Mouse (Mus musculus) liver, postnatal 0 days (tissue): ENCODE measurements at regions not wholly inside any gene's neighbourhood (a gene's known extent, or its start where the extent isn't known, plus 50 kb on each side); places are given as distances from the start of the nearest gene placed in this dataset.

Experiments used
- ATAC-seq: fragments of 200-750 bp; cut with Nextera tagmentation; 2 replicates; pipeline ENCODE4 v1.8.0; 2017; ENCODE audit warnings: mild to moderate bottlenecking, moderate library complexity
- DNase-seq: peaks from one replicate; pipeline ENCODE4 v3.0.0-alpha.2; 2016
- H3K27ac ChIP-seq: fragments of 300-500 bp; sonication (generic); 2 replicates; pipeline ENCODE4 v1.5.1; 2014; ENCODE audit warnings: antibody characterized with exemption, moderate library complexity, mild to moderate bottlenecking, low read depth
- H3K27me3 ChIP-seq: fragments of 300-500 bp; sonication (generic); 2 replicates; pipeline ENCODE4 v1.6.1; 2014; ENCODE audit warnings: low read length, control low read depth, mixed read lengths; ENCODE audit not compliant: insufficient read depth
- H3K36me3 ChIP-seq: fragments of 300-500 bp; sonication (generic); replicated peaks from 2 replicates; pipeline ENCODE4 v1.6.1; 2014; ENCODE audit warnings: mild to moderate bottlenecking, control low read depth, low read length, moderate library complexity, mixed read lengths; ENCODE audit not compliant: insufficient read depth
- H3K4me1 ChIP-seq: fragments of 300-500 bp; sonication (generic); 2 replicates; pipeline ENCODE4 v1.6.1; 2014; ENCODE audit warnings: antibody characterized with exemption, mild to moderate bottlenecking, control low read depth; ENCODE audit not compliant: insufficient read depth
- H3K4me2 ChIP-seq: fragments of 300-500 bp; sonication (generic); 2 replicates; pipeline ENCODE4 v1.6.1; 2014; ENCODE audit warnings: low read depth, mild to moderate bottlenecking, low read length, moderate library complexity, mixed read lengths
- H3K4me3 ChIP-seq: fragments of 300-500 bp; sonication (generic); 2 replicates; pipeline ENCODE4 v1.5.1; 2014; ENCODE audit warnings: low read depth, low read length
- H3K9ac ChIP-seq: fragments of 300-500 bp; sonication (generic); replicated peaks from 2 replicates; pipeline ENCODE4 v1.6.1; 2014; ENCODE audit warnings: mild to moderate bottlenecking, moderate library complexity
- H3K9me3 ChIP-seq: fragments of 300-500 bp; sonication (generic); 2 replicates; pipeline ENCODE4 v1.6.1; 2016; ENCODE audit warnings: mild to moderate bottlenecking, control low read depth, low read length, mixed read lengths
- CTCF ChIP-seq: sonication (generic); IDR thresholded peaks from 2 replicates; pipeline ENCODE4 v1.5.1; 2016; ENCODE audit warnings: antibody characterized with exemption, low read depth
- EP300 ChIP-seq: IDR thresholded peaks from 2 replicates; pipeline ENCODE4 v1.6.1; 2016; ENCODE audit warnings: antibody characterized with exemption, low read depth, mild to moderate bottlenecking
- WGBS: fragments of 180-500 bp; shearing (Covaris S2); extraction: QIAGEN DNeasy Blood & Tissue Kit; methylation state at CpG from one replicate; pipeline ENCODE4 v1.1.7; 2014; ENCODE audit not compliant: insufficient replicate concordance; 5-methylcytosine and 5-hydroxymethylcytosine counted together

DNA sequence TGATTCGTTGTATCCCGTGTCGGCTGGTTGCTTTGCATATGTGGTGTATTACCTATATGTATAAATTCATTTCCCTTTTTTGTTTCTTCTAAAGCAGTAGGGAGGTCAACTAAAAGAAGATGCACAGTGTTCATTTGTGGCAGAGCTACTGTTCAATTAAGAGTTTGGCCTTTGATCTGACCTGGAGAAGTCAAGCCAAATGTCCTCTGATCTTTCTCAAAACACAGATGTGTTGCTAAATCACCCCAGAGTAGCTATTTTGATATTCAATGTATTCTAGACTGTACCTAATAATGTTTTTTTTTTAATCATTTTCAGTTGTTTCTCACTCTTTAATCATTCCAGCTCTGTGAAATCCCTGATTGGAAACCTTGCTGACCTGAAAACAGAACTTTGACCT lies 87.9 kb upstream of the Elovl6 start:
- no peak for ATAC-seq
- Histone ChIP-seq H3K9ac (no peak overlapping the region), H3K27me3 (no peaks in the 10 kb centered on the region), H3K9me3 (no peaks in the 10 kb centered on the region), H3K4me1 (peaks cover 5% of the 10 kb centered on the region; the same call in 1 of the 2 replicates), H3K4me2 (no peak overlapping the region), H3K36me3 (no peaks in the 10 kb centered on the region), H3K4me3 (no peak overlapping the region), H3K27ac (no peak overlapping the region)
- no peak for DNase-seq
- no peak for TF ChIP-seq EP300
- TF ChIP-seq CTCF: no peak
- WGBS: 89% methylated on average over 3 of the region's 3 CpGs

DNA sequence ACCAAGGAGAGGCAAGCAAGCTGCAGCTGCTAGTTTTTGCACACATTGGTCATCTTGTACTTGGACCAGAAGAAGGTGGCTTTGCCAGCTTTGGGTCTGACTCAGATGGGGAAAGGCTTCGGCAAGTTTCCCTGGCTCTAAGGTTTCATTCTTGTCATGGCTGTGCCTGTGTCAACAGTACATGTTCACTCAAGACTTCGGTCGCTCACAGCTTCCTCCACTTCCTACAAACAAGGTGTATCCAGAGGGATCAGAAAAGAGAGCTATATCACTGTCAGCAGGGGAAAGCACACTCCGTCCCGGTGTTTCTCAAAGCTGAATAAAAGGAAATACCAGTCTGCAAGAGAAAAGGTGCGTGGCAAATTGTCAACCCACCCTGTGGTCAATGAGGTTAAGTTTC lies 86.2 kb upstream of the Elovl6 start:
- DNase-seq: no peak
- H3K4me1 ChIP-seq: peaks cover 5% of the 10 kb centered on the region; the same call in 1 of the 2 replicates
- no peaks in the 10 kb centered on the region for H3K27me3 ChIP-seq
- H3K4me2 ChIP-seq: no peak overlapping the region
- H3K36me3 ChIP-seq: no peaks in the 10 kb centered on the region
- no peaks in the 10 kb centered on the region for H3K9me3 ChIP-seq
- no peak overlapping the region for H3K4me3 ChIP-seq
- no peak for TF ChIP-seq CTCF
- no peak for TF ChIP-seq EP300
- WGBS: 90% methylated on average over 6 of the region's 6 CpGs
- ATAC-seq: no peak
- H3K27ac ChIP-seq: no peak overlapping the region
- H3K9ac ChIP-seq: no peak overlapping the region

DNA sequence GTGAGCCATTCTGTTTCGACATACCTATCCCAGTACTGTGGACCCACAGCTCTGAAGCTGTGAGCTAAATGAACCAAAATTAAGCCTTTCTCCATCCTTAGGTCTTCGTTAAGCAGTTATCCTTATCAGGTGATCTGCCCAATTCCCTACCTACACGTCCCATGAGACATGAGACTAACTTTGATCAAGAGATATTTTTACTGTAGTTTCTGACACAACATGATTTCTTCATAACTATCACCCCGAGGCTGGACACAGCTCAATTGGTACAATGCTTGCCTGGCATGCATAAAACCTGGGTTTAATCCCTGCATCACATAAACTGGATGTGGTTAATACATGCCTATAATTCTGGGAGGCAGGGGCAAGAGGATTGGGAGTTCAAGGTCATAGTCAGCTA lies 82.2 kb upstream of the Elovl6 start:
- 80% methylated on average over 4 of the region's 4 CpGs for WGBS
- H3K27ac ChIP-seq: no peak overlapping the region
- no peak overlapping the region for H3K9ac ChIP-seq
- TF ChIP-seq CTCF (no peak), EP300 (no peak)
- ATAC-seq (no peak), DNase-seq (no peak)
- no peak overlapping the region for H3K4me3 ChIP-seq
- H3K36me3 ChIP-seq: no peaks in the 10 kb centered on the region
- no peak overlapping the region for H3K4me2 ChIP-seq
- no peaks in the 10 kb centered on the region for H3K9me3 ChIP-seq
- H3K27me3 ChIP-seq: no peaks in the 10 kb centered on the region
- no peaks in the 10 kb centered on the region for H3K4me1 ChIP-seq

DNA sequence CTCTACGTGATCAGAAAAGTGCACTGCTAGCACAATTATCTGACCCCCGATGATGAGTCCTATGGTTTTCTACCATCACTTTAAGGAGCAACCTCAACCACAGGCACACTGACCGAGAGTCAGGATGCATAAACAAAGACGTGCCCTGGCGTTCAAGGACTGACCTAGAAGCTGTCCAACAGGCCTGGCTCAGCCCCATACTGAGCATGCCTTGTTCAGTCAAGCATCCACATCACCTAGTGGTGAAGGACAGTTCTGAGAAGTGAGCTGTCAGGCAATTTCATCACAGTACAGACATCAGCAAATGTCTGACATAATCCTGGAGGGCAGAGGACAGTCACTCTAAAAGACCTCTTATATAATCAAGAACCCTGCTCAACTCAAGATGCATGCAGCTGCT lies 81.5 kb upstream of the Elovl6 start:
- no peaks in the 10 kb centered on the region for H3K9me3 ChIP-seq
- no peak overlapping the region for H3K4me3 ChIP-seq
- H3K4me1 ChIP-seq: no peaks in the 10 kb centered on the region
- H3K36me3 ChIP-seq: no peaks in the 10 kb centered on the region
- no peak for DNase-seq
- H3K27me3 ChIP-seq: no peaks in the 10 kb centered on the region
- H3K27ac ChIP-seq: no peak overlapping the region
- TF ChIP-seq EP300: no peak
- no peak for TF ChIP-seq CTCF
- no peak overlapping the region for H3K9ac ChIP-seq
- H3K4me2 ChIP-seq: no peak overlapping the region
- peak; percentile 27; the same call in 1 of the 2 replicates for ATAC-seq
- WGBS: 72% methylated on average over 5 of the region's 5 CpGs

DNA sequence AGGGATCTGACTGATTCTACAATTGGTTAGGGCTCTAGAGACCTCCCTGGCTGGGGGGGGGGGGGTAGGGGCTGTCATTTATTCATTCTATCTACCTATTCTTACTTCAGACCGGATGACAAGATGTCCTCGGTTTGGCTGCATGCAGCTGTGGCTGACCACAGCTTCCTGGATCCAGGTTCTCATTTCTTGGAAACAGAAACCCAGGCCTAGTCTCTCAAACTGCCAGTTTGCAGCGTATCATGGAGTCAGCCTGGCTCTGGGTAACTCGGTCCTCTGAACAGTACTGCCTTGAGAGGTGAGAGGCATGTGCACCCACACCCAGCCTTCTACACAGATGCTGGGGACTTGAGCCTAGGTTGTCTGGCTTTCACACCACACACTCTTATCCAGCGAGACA lies 62.1 kb upstream of the Elovl6 start:
- WGBS: 37% methylated on average over 5 of the region's 5 CpGs
- TF ChIP-seq EP300: 0 out of 2 replicates have a peak, but pooled peaks have one; percentile 15
- no peak for TF ChIP-seq CTCF

DNA sequence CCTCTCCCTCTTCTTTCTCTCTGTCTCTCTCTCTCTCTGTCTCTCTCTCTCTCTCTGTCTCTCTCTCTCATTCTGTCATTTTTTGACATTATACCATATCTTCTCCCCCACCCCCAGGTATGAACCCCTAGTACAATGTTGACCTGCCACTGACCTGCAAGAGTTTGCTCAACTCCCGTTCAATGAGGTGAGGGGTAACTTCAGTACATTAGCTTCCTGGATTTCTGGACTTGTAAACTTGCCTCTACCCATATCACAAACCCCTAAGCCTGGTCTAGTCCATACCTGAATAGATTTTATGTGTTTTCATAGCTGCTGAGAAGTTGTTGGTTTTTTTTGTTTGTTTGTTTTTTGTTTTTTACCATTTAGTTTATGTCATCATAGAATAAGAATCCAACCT lies 60.8 kb upstream of the Elovl6 start:
- no peak for DNase-seq
- H3K4me2 ChIP-seq: peak overlapping the region; percentile 15; the same call in 1 of the 2 replicates
- WGBS: 36% methylated on average over 1 of the region's 1 CpGs
- H3K9me3 ChIP-seq: 0 out of 2 replicates have a peak, but pooled peaks cover 2% of the 10 kb centered on the region
- ATAC-seq: peak; percentile 72
- TF ChIP-seq EP300: no peak
- no peak overlapping the region for H3K4me3 ChIP-seq
- no peaks in the 10 kb centered on the region for H3K36me3 ChIP-seq
- H3K27me3 ChIP-seq: no peaks in the 10 kb centered on the region
- no peaks in the 10 kb centered on the region for H3K4me1 ChIP-seq
- H3K9ac ChIP-seq: no peak overlapping the region
- peak overlapping the region; percentile 52 for H3K27ac ChIP-seq

More for the DNA sequence above, 62.1 kb upstream of the Elovl6 start:
- DNase-seq: peak; percentile 25
- no peak overlapping the region for H3K9ac ChIP-seq
- peak; percentile 43 for ATAC-seq
- no peaks in the 10 kb centered on the region for H3K27me3 ChIP-seq
- no peak overlapping the region for H3K27ac ChIP-seq
- no peak overlapping the region for H3K4me3 ChIP-seq
- H3K36me3 ChIP-seq: no peaks in the 10 kb centered on the region
- H3K4me1 ChIP-seq: no peaks in the 10 kb centered on the region
- H3K4me2 ChIP-seq: no peak overlapping the region
- 0 out of 2 replicates have a peak, but pooled peaks cover 2% of the 10 kb centered on the region for H3K9me3 ChIP-seq

DNA sequence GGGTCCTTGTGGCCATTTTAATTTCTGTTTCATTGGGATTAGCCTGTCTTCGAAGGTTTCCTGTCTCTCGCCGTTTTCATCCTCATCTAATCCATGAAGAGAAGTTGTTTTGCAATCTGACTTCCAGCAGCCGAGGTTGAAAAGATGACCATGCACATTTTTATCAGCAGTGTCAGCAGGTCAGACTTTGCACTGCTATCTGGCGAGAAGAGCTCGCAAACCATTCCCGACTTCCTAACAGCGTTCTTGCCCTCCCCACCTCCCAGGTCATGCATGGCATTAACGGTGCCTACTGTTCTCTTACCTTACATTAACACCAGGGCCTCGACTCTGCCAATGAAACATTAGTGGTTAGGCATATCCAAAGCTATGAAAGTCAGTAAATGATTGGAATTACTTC lies 60.1 kb upstream of the Elovl6 start:
- Histone ChIP-seq H3K9ac (no peak overlapping the region), H3K9me3 (0 out of 2 replicates have a peak, but pooled peaks cover 2% of the 10 kb centered on the region), H3K4me3 (no peak overlapping the region), H3K4me1 (no peaks in the 10 kb centered on the region), H3K36me3 (no peaks in the 10 kb centered on the region), H3K27me3 (no peaks in the 10 kb centered on the region), H3K4me2 (peak overlapping the region; percentile 15; the same call in 1 of the 2 replicates), H3K27ac (peak overlapping the region; percentile 53)
- ATAC-seq: peak; percentile 69
- DNase-seq: peak; percentile 18
- WGBS: 19% methylated on average over 10 of the region's 10 CpGs
- TF ChIP-seq CTCF (no peak), EP300 (no peak)
